Mouse (Mus musculus) brain, embryonic 18.5 days (tissue): Measurements from ENCODE around the gene Mpp6.

ENCODE experiments used
- DNase-seq: peaks from one replicate; pipeline ENCODE4 v3.0.0-alpha.2; 2012; ENCODE audit warnings: low read depth, low spot score

Gene Mpp6

GRCm38 (mm10) chr6:50149378-50149777 lies 39.3 kb downstream of the Mpp6 start:
- DNase-seq, result no peak

GRCm38 (mm10) chr6:50159842-50160241 lies 49.8 kb downstream of the Mpp6 start:
- no peak for DNase-seq

- DNase-seq, result no peak
Measured at GRCm38 (mm10) chr6:50163013-50163412, 53.0 kb downstream of the Mpp6 start.

GRCm38 (mm10) chr6:50168821-50169220 lies 58.8 kb downstream of the Mpp6 start:
- DNase-seq, result no peak

- no peak for DNase-seq
Measured at GRCm38 (mm10) chr6:50169771-50170170, 59.7 kb downstream of the Mpp6 start.

- DNase-seq, result no peak
Measured at GRCm38 (mm10) chr6:50175736-50176135, 65.7 kb downstream of the Mpp6 start.

- no peak for DNase-seq
Measured at GRCm38 (mm10) chr6:50180189-50180588, 70.1 kb downstream of the Mpp6 start.

GRCm38 (mm10) chr6:50187955-50188354 lies 77.9 kb downstream of the Mpp6 start:
- no peak for DNase-seq

GRCm38 (mm10) chr6:50189376-50189775 lies 79.3 kb downstream of the Mpp6 start:
- DNase-seq, result no peak

- DNase-seq, result no peak
Measured at GRCm38 (mm10) chr6:50191605-50192004, 81.6 kb downstream of the Mpp6 start.

- DNase-seq, result no peak
Measured at GRCm38 (mm10) chr6:50192169-50192568, 82.1 kb downstream of the Mpp6 start.

- DNase-seq, result no peak
Measured at GRCm38 (mm10) chr6:50192822-50193221, 82.8 kb downstream of the Mpp6 start.

- no peak for DNase-seq
Measured at GRCm38 (mm10) chr6:50193851-50194250, 83.8 kb downstream of the Mpp6 start.

- no peak for DNase-seq
Measured at GRCm38 (mm10) chr6:50204356-50204755, 94.3 kb downstream of the Mpp6 start.

- no peak for DNase-seq
Measured at GRCm38 (mm10) chr6:50205093-50205492, 95.1 kb downstream of the Mpp6 start.

- no peak for DNase-seq
Measured at GRCm38 (mm10) chr6:50214711-50215372, 104.8 kb downstream of the Mpp6 start.

- DNase-seq, result no peak
Measured at GRCm38 (mm10) chr6:50215373-50215745, 105.3 kb downstream of the Mpp6 start.

- DNase-seq, result no peak
Measured at GRCm38 (mm10) chr6:50215986-50216385, 105.9 kb downstream of the Mpp6 start.

GRCm38 (mm10) chr6:50218628-50219027 lies 108.6 kb downstream of the Mpp6 start:
- no peak for DNase-seq

- DNase-seq, result no peak
Measured at GRCm38 (mm10) chr6:50219066-50219465, 109.0 kb downstream of the Mpp6 start.

GRCm38 (mm10) chr6:50220863-50221262 lies 110.8 kb downstream of the Mpp6 start:
- DNase-seq, result no peak

GRCm38 (mm10) chr6:50222351-50222750 lies 112.3 kb downstream of the Mpp6 start:
- no peak for DNase-seq

- DNase-seq, result no peak
Measured at GRCm38 (mm10) chr6:50222986-50223385, 112.9 kb downstream of the Mpp6 start.

GRCm38 (mm10) chr6:50223606-50224005 lies 113.6 kb downstream of the Mpp6 start:
- DNase-seq, result no peak
